Mouse (Mus musculus): ENCODE data around the gene Galntl6.

DNA sequence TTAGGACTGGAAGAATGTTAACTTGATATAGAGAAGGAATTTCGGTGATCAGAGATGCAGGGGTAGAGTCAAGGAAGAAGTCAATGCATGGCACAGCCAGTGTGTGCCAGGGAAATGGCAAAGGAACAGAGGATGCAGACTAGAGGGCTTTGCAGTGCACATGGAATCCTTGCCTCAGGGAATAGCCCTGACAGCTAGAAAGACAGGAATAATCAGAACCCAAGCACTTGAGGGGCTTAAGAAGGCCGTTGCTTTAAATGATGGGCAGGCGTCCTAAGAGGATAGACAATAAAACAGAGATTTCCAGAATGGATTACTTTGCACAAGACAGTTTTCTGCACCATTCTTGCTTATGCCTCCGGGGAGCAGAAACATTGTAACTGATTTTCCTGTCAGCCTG lies 425.3 kb downstream of the Galntl6 start:
- TF ChIP-seq CTCF (IDR thresholded peaks at IDR 0.05; ENCODE audit: low read depth), result no peak
- no peak for TF ChIP-seq EP300 (IDR thresholded peaks at IDR 0.05; ENCODE audit: low read depth)
